Mouse (Mus musculus): Measurements from ENCODE around the gene Gm428.
"Not testable (repeated sequence)": the region's sequence is repeated elsewhere in the genome, so short reads cannot be mapped to it uniquely, and the experiment has no call there.

The Gm428 gene

DNA sequence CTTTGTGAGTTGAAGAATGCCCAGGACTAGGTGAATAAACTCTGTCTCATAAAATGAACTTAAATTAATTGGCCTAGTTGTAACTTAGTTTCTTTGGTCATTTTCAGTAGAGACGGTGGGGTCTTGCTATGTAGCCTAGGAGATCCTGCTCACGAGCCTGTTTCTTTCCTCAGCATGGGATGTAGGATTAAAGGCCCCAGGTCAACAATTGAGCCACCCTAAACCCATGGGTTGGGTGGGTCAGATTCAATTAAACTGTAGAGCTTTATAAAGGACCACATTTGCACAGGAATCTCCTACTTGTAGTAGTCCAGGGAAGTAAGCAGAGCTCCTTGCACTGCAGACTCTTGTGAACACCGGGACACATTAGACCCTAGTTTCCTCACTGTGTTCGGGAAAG, at the start of gene Gm428:
Gene Gm428, plus strand, starts transcription at position 301 of the 400 bp plus-strand sequence.
- not testable (repeated sequence) for DNase-seq (ENCODE audit: low spot score in 2 of 2)

DNA sequence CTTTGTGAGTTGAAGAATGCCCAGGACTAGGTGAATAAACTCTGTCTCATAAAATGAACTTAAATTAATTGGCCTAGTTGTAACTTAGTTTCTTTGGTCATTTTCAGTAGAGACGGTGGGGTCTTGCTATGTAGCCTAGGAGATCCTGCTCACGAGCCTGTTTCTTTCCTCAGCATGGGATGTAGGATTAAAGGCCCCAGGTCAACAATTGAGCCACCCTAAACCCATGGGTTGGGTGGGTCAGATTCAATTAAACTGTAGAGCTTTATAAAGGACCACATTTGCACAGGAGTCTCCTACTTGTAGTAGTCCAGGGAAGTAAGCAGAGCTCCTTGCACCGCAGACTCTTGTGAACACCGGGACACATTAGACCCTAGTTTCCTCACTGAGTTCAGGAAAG, 45.5 kb upstream of the Gm428 start, which contains the start of gene Gm11236:
Gene Gm11236, plus strand, starts transcription at position 301 of the 400 bp plus-strand sequence.
- not testable (repeated sequence) for DNase-seq (ENCODE audit: low spot score in 2 of 2)

DNA sequence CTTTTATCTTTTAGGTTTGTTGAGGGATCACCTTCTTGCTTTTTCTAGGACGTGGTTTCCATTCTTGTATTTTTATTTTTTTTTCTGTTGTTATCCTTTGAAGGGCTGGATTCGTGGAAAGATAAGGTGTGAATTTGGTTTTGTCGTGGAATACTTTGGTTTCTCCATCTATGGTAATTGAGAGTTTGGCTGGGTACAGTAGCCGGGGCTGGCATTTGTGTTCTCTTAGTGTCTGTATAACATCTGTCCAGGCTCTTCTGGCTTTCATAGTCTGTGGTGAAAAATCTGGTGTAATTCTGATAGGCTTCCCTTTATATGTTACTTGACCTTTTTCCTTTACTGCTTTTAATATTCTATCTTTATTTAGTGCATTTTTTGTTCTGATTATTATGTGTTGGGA, 21.5 kb upstream of the Gm428 start:
- DNase-seq (ENCODE audit: low spot score in 2 of 2): not testable (repeated sequence)

DNA sequence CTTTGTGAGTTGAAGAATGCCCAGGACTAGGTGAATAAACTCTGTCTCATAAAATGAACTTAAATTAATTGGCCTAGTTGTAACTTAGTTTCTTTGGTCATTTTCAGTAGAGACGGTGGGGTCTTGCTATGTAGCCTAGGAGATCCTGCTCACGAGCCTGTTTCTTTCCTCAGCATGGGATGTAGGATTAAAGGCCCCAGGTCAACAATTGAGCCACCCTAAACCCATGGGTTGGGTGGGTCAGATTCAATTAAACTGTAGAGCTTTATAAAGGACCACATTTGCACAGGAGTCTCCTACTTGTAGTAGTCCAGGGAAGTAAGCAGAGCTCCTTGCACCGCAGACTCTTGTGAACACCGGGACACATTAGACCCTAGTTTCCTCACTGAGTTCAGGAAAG, 15.3 kb upstream of the Gm428 start, which contains the start of gene Gm11239:
Gene Gm11239, plus strand, starts transcription at position 301 of the 400 bp plus-strand sequence.
- DNase-seq (ENCODE audit: low spot score in 2 of 2): not testable (repeated sequence)

DNA sequence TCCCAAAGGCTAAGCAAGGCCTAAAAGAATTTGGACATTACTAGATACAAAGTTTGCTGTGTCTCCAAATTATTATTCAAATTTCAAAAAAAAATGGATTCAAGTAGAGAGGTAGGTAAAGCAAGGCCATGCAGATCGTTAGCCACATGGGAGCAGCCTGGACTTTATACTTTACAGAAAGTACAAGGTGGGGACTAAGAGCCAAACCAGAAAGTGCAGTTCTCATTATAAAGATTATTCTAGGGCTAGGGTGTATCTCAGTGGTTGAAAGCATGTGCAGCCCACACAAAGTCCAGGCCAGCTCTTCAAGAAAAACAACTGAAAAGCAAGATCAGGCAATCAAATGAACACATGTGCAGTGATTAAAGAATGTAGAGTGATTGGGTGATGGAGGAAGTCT, 35.4 kb downstream of the Gm428 start:
- no peak for DNase-seq (ENCODE audit: low spot score in 2 of 2)

DNA sequence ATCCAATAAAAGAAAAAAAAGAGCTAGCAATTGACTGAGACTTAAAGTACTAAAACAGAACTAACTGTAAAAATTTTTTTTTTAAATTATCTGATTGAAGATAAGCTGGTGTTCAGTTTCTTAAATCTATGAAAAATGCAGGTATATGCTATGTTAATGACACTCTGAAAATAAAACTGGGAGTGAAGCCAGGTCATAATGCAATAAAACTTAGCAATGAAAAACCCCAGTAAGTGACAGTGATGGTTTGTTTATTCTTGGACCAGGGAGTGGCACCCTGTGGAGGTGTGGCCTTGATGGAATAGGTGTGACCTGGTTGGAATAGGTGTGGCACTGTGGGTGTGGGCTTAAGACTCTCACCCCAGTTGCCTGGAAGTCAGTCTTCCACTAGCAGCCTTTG, 36.5 kb downstream of the Gm428 start:
- DNase-seq (ENCODE audit: low spot score in 2 of 2): no peak
